Mouse (Mus musculus): ENCODE measurements around the gene Trim65.

- TF ChIP-seq CTCF (IDR thresholded peaks at IDR 0.05; ENCODE audit: control insufficient read depth, insufficient read depth, insufficient replicate concordance, low read depth, low read length) (no peak), POLR2A (IDR thresholded peaks at IDR 0.05; ENCODE audit: control insufficient read depth, low read depth, low read length) (no peak)
Measured at GRCm38 (mm10) chr11:116174775-116175448, 44.0 kb upstream of the Trim65 start.

Data from testis, adult 2 months (tissue).